Mouse (Mus musculus) cerebellum, adult 2 months (tissue): ENCODE measurements around the gene Tcf12.

ENCODE experiments used
- CTCF ChIP-seq: fragments of 200-500 bp; IDR thresholded peaks from 2 replicates; pipeline ENCODE4 v1.5.1; 2011; ENCODE audit warnings: low read depth, mild to moderate bottlenecking, control low read depth, low read length, moderate library complexity, borderline replicate concordance; ENCODE audit not compliant: insufficient read depth
- POLR2A ChIP-seq: fragments of 200-500 bp; IDR thresholded peaks from 2 replicates; pipeline ENCODE4 v1.6.1; 2011; ENCODE audit warnings: low read length, control low read depth, borderline replicate concordance; ENCODE audit not compliant: insufficient read depth

GRCm38 (mm10) chr9:72111004-72111621 is 558 bp downstream of the Tcf12 start:
- TF ChIP-seq POLR2A (no peak), CTCF (no peak)
